Mouse (Mus musculus) MEL (cell line): ENCODE results near the gene Tspo2. TPM values are rescaled to one million over a fixed set of nuclear protein-coding genes. Genes with fewer than 3 reads are reported as not detected.

Experiments
- DNase-seq: peaks from one replicate; pipeline ENCODE4 v3.0.0; 2011; ENCODE audit warnings: low read depth, low spot score
- H3K27ac ChIP-seq: 2 replicates; pipeline ENCODE4 v1.5.1; 2012; ENCODE audit warnings: low read depth, mild to moderate bottlenecking, control low read depth, low read length, moderate library complexity; ENCODE audit not compliant: control insufficient read depth
- H3K27me3 ChIP-seq, 2 experiments: fragments of 150-350 bp in 1 of 2; sonication (generic) in 1 of 2; 2 replicates each; pipeline ENCODE4 v1.6.1; 2012; ENCODE audit warnings: low read length in 2 of 2, mild to moderate bottlenecking in 2 of 2, improper control_type of control experiment in 1 of 2, moderate library complexity in 1 of 2; ENCODE audit not compliant: insufficient read depth in 2 of 2, control insufficient read depth in 1 of 2
- H3K36me3 ChIP-seq, 2 experiments: 2 replicates each; pipeline ENCODE4 v1.6.1; 2012 to 2014; ENCODE audit warnings: low read length in 2 of 2, improper control_type of control experiment in 1 of 2, inconsistent platforms in 1 of 2, mild to moderate bottlenecking in 1 of 2; ENCODE audit not compliant: insufficient read depth in 2 of 2, control insufficient read depth in 1 of 2
- H3K4me1 ChIP-seq, 2 experiments: fragments of 150-350 bp in 1 of 2; sonication (generic) in 1 of 2; 2 replicates each; pipeline ENCODE4 v1.6.1; 2012; ENCODE audit warnings: low read length in 2 of 2, improper control_type of control experiment in 1 of 2, mild to moderate bottlenecking in 1 of 2; ENCODE audit not compliant: insufficient read depth in 2 of 2, control insufficient read depth in 1 of 2
- H3K4me3 ChIP-seq, 2 experiments: fragments of 150-350 bp in 1 of 2; sonication (generic) in 1 of 2; 2 replicates each; pipeline ENCODE4 v1.5.1; 2012; ENCODE audit warnings: low read depth in 2 of 2, low read length in 2 of 2, mild to moderate bottlenecking in 2 of 2, moderate library complexity in 2 of 2, control low read depth in 1 of 2, improper control_type of control experiment in 1 of 2; ENCODE audit not compliant: control insufficient read depth in 1 of 2, insufficient read depth in 1 of 2
- H3K79me2 ChIP-seq: 2 replicates; pipeline ENCODE4 v1.6.1; 2012; ENCODE audit warnings: mild to moderate bottlenecking, low read length, moderate library complexity; ENCODE audit not compliant: control insufficient read depth, poor library complexity, insufficient read depth
- H3K9ac ChIP-seq: 2 replicates; pipeline ENCODE4 v1.6.1; 2012; ENCODE audit warnings: low read depth, mild to moderate bottlenecking, control low read depth, low read length, moderate library complexity; ENCODE audit not compliant: control insufficient read depth, poor library complexity, severe bottlenecking
- H3K9me3 ChIP-seq: fragments of 150-350 bp; sonication (generic); replicated peaks from 2 replicates; pipeline ENCODE4 v1.6.1; 2012; ENCODE audit warnings: mild to moderate bottlenecking, low read length, improper control_type of control experiment, moderate library complexity; ENCODE audit not compliant: insufficient read depth
- BHLHE40 ChIP-seq: IDR thresholded peaks from 2 replicates; pipeline ENCODE4 v1.6.1; 2012; ENCODE audit warnings: low read depth, mild to moderate bottlenecking, inconsistent platforms, low read length, improper control_type of control experiment, borderline replicate concordance
- CHD1 ChIP-seq: IDR thresholded peaks from 2 replicates; pipeline ENCODE4 v1.6.1; 2012; ENCODE audit warnings: low read depth, mild to moderate bottlenecking, inconsistent platforms, low read length, improper control_type of control experiment
- CHD2 ChIP-seq: IDR thresholded peaks from 2 replicates; pipeline ENCODE4 v1.6.1; 2011; ENCODE audit warnings: low read length, improper control_type of control experiment
- CTCF ChIP-seq, 3 experiments: IDR thresholded peaks in 2 of 3; conservative IDR thresholded peaks in 1 of 3; 2 replicates each; pipeline ENCODE4 v1.5.1; 2011 to 2012; ENCODE audit warnings: low read length in 3 of 3, low read depth in 2 of 3, mild to moderate bottlenecking in 2 of 3, improper control_type of control experiment in 1 of 3, inconsistent platforms in 1 of 3, mixed read lengths in 1 of 3, moderate library complexity in 1 of 3; ENCODE audit not compliant: control insufficient read depth in 1 of 3, insufficient read depth in 1 of 3, poor library complexity in 1 of 3, severe bottlenecking in 1 of 3
- E2F4 ChIP-seq: IDR thresholded peaks from 2 replicates; pipeline ENCODE4 v1.6.1; 2011; ENCODE audit warnings: low read depth, low read length, improper control_type of control experiment, borderline replicate concordance
- EP300 ChIP-seq, 2 experiments: IDR thresholded peaks; 2 replicates each; pipeline ENCODE4 v1.6.1; 2011; ENCODE audit warnings: improper control_type of control experiment in 2 of 2, low read length in 2 of 2, low read depth in 1 of 2, mild to moderate bottlenecking in 1 of 2
- ETS1 ChIP-seq: IDR thresholded peaks from 2 replicates; pipeline ENCODE4 v1.6.1; 2012; ENCODE audit warnings: low read depth, mild to moderate bottlenecking, inconsistent platforms, low read length, improper control_type of control experiment, moderate library complexity
- GATA1 ChIP-seq: IDR thresholded peaks from 2 replicates; pipeline ENCODE4 v1.6.1; 2011; ENCODE audit warnings: low read depth, low read length, improper control_type of control experiment
- MAFK ChIP-seq: IDR thresholded peaks from 2 replicates; pipeline ENCODE4 v1.6.1; 2011; ENCODE audit warnings: low read depth, mild to moderate bottlenecking, low read length, improper control_type of control experiment, borderline replicate concordance
- MAX ChIP-seq: IDR thresholded peaks from 2 replicates; pipeline ENCODE4 v1.6.1; 2011; ENCODE audit warnings: low read length, improper control_type of control experiment
- MAZ ChIP-seq: IDR thresholded peaks from 2 replicates; pipeline ENCODE4 v1.6.1; 2012; ENCODE audit warnings: low read depth, mild to moderate bottlenecking, inconsistent platforms, low read length, improper control_type of control experiment
- MXI1 ChIP-seq: IDR thresholded peaks from 2 replicates; pipeline ENCODE4 v1.6.1; 2011; ENCODE audit warnings: mild to moderate bottlenecking, low read depth, low read length, improper control_type of control experiment
- MYB ChIP-seq: IDR thresholded peaks from 2 replicates; pipeline ENCODE4 v1.6.1; 2011; ENCODE audit warnings: mild to moderate bottlenecking, low read depth, low read length, improper control_type of control experiment
- MYC ChIP-seq: IDR thresholded peaks from 2 replicates; pipeline ENCODE4 v1.6.1; 2011; ENCODE audit warnings: low read depth, mild to moderate bottlenecking, low read length, improper control_type of control experiment, moderate library complexity
- NELFE ChIP-seq: IDR thresholded peaks from 2 replicates; pipeline ENCODE4 v1.6.1; 2011; ENCODE audit warnings: low read depth, low read length, improper control_type of control experiment
- POLR2A ChIP-seq, 2 experiments: IDR thresholded peaks; 2 replicates each; pipeline ENCODE4 v1.6.1; 2011 to 2012; ENCODE audit warnings: low read length in 2 of 2, mild to moderate bottlenecking in 2 of 2, control low read depth in 1 of 2, improper control_type of control experiment in 1 of 2, low read depth in 1 of 2, moderate library complexity in 1 of 2; ENCODE audit not compliant: control insufficient read depth in 1 of 2, insufficient read depth in 1 of 2, poor library complexity in 1 of 2
- POLR2AphosphoS2 ChIP-seq: IDR thresholded peaks from 2 replicates; pipeline ENCODE4 v1.6.1; 2011; ENCODE audit warnings: low read length, improper control_type of control experiment
- POLR2AphosphoS5 ChIP-seq: IDR thresholded peaks from 2 replicates; pipeline ENCODE4 v1.6.1; 2012; ENCODE audit warnings: low read depth, borderline replicate concordance, mild to moderate bottlenecking, inconsistent platforms, low read length, moderate library complexity, mixed read lengths
- RAD21 ChIP-seq: IDR thresholded peaks from 2 replicates; pipeline ENCODE4 v1.6.1; 2011; ENCODE audit warnings: mild to moderate bottlenecking, low read depth, low read length, improper control_type of control experiment
- RCOR1 ChIP-seq: IDR thresholded peaks from 2 replicates; pipeline ENCODE4 v1.6.1; 2012; ENCODE audit warnings: low read depth, mild to moderate bottlenecking, inconsistent platforms, low read length, improper control_type of control experiment
- SIN3A ChIP-seq: IDR thresholded peaks from 2 replicates; pipeline ENCODE4 v1.6.1; 2012; ENCODE audit warnings: low read length, improper control_type of control experiment, inconsistent platforms
- SMC3 ChIP-seq: IDR thresholded peaks from 2 replicates; pipeline ENCODE4 v1.6.1; 2011; ENCODE audit warnings: low read depth, low read length, improper control_type of control experiment
- TAL1 ChIP-seq: IDR thresholded peaks from 2 replicates; pipeline ENCODE4 v1.6.1; 2012; ENCODE audit warnings: mild to moderate bottlenecking, inconsistent platforms, low read length, moderate library complexity, mixed read lengths
- TBP ChIP-seq: IDR thresholded peaks from 2 replicates; pipeline ENCODE4 v1.8.0; 2011; ENCODE audit warnings: low read depth, low read length, improper control_type of control experiment
- TCF12 ChIP-seq: IDR thresholded peaks from 2 replicates; pipeline ENCODE4 v1.6.1; 2014; ENCODE audit warnings: low read depth, mild to moderate bottlenecking, inconsistent platforms, low read length, improper control_type of control experiment, moderate library complexity
- UBTF ChIP-seq: IDR thresholded peaks from 2 replicates; pipeline ENCODE4 v1.6.1; 2012; ENCODE audit warnings: low read depth, mild to moderate bottlenecking, inconsistent platforms, low read length, improper control_type of control experiment, moderate library complexity, borderline replicate concordance; ENCODE audit not compliant: insufficient read depth
- USF1 ChIP-seq: IDR thresholded peaks from 2 replicates; pipeline ENCODE4 v1.6.1; 2014; ENCODE audit warnings: low read depth, mild to moderate bottlenecking, inconsistent platforms, low read length, improper control_type of control experiment, moderate library complexity
- USF2 ChIP-seq, 2 experiments: IDR thresholded peaks; 2 replicates each; pipeline ENCODE4 v1.6.1; 2011 to 2012; ENCODE audit warnings: improper control_type of control experiment in 2 of 2, low read length in 2 of 2, borderline replicate concordance in 1 of 2, inconsistent platforms in 1 of 2, low read depth in 1 of 2, mild to moderate bottlenecking in 1 of 2; ENCODE audit not compliant: insufficient read depth in 1 of 2
- ZKSCAN1 ChIP-seq: IDR thresholded peaks from 2 replicates; pipeline ENCODE4 v1.6.1; 2012; ENCODE audit warnings: low read depth, mild to moderate bottlenecking, inconsistent platforms, low read length, improper control_type of control experiment, moderate library complexity
- ZMIZ1 ChIP-seq: IDR thresholded peaks from 2 replicates; pipeline ENCODE4 v1.6.1; 2012; ENCODE audit warnings: low read depth, mild to moderate bottlenecking, inconsistent platforms, low read length, improper control_type of control experiment, moderate library complexity
- ZNF384 ChIP-seq: IDR thresholded peaks from 2 replicates; pipeline ENCODE4 v1.6.1; 2012; ENCODE audit warnings: low read depth, mild to moderate bottlenecking, inconsistent platforms, low read length, improper control_type of control experiment
- polyA plus RNA-seq, 2 experiments: library from polyadenylated mRNA; stranded (reverse) in 1 of 2; unstranded in 1 of 2; fragments of >175 nt in 1 of 2; fragments of >200 nt in 1 of 2; gene quantifications; 2 replicates each; pipeline versions ENCODE4 v1.2.1 to v1.2.4; 2012; ENCODE audit warnings: low replicate concordance in 2 of 2, low read depth in 1 of 2; ENCODE audit not compliant: insufficient read length in 2 of 2, insufficient read depth in 1 of 2, missing spikeins in 1 of 2
- total RNA-seq: library from RNA; depleted of rRNA; stranded (reverse); fragments of 300-350 nt; gene quantifications from 2 replicates; pipeline ENCODE4 v1.2.3, GENCODE M21; 2012

Tspo2 gene
- total and polyA plus RNA-seq, 3 experiments = 3.7 to 14.6 TPM; not detected in 1

GRCm38 (mm10) chr17:48411241-48411640 lies 40.1 kb downstream of the Tspo2 start:
- H3K4me1 ChIP-seq = peaks cover 2 to 16% of the 10 kb centered on the region in 2 experiments
- H3K79me2 ChIP-seq = peaks cover 43% of the 10 kb centered on the region
- peak overlapping the region; percentile 96 for H3K9ac ChIP-seq
- no peaks in the 10 kb centered on the region for H3K9me3 ChIP-seq
- TF ChIP-seq RCOR1 (no peak), ZKSCAN1 (no peak), POLR2A (IDR thresholded peaks at IDR 0.05; ENCODE audit: control insufficient read depth in 1 of 2, insufficient read depth in 1 of 2, low read depth in 1 of 2, low read length in 2 of 2, poor library complexity in 1 of 2) (no peak), CHD1 (no peak), MXI1 (no peak), TCF12 (no peak), MYB (no peak), TBP (no peak), UBTF (no peak)
- peak; percentile 44 for DNase-seq
- no peaks in the 10 kb centered on the region for H3K27me3 ChIP-seq
- H3K4me3 ChIP-seq = peak overlapping the region; percentile 65 to 74
- peak overlapping the region; percentile 100 for H3K27ac ChIP-seq
- H3K36me3 ChIP-seq = peaks cover 0 to 29% of the 10 kb centered on the region in 2 experiments; a peak in 3 of 4 replicates

- Histone ChIP-seq H3K4me3 (peak overlapping the region; percentile 65 to 74), H3K9me3 (no peaks in the 10 kb centered on the region), H3K27ac (peak overlapping the region; percentile 100), H3K4me1 (peaks cover 3 to 19% of the 10 kb centered on the region in 2 experiments), H3K36me3 (peaks cover 0 to 36% of the 10 kb centered on the region in 2 experiments; a peak in 3 of 4 replicates), H3K79me2 (peaks cover 51% of the 10 kb centered on the region), H3K9ac (peak overlapping the region; percentile 96), H3K27me3 (no peaks in the 10 kb centered on the region)
- DNase-seq = no peak
- no peak for TF ChIP-seq SMC3
- 0 out of 2 replicates have a peak, but pooled peaks have one; percentile 62 for TF ChIP-seq CHD1
- TF ChIP-seq POLR2A (IDR thresholded peaks at IDR 0.05; ENCODE audit: control insufficient read depth in 1 of 2, insufficient read depth in 1 of 2, low read depth in 1 of 2, low read length in 2 of 2, poor library complexity in 1 of 2) = peak; percentile 66 to 85; a peak in 3 of 4 replicates
- TF ChIP-seq POLR2AphosphoS2 = no peak
- 0 out of 2 replicates have a peak, but pooled peaks have one; percentile 57 for TF ChIP-seq MYC
- TF ChIP-seq NELFE = peak; percentile 79
- peak; percentile 42; the same call in 1 of the 2 replicates for TF ChIP-seq E2F4
- peak; percentile 68 for TF ChIP-seq GATA1
- TF ChIP-seq BHLHE40 = no peak
- TF ChIP-seq RCOR1 = no peak
- TF ChIP-seq EP300 (IDR thresholded peaks at IDR 0.05; ENCODE audit: low read depth in 1 of 2, low read length in 2 of 2) = peak in 1 of 2 experiments; percentile 41; a peak in 2 of 4 replicates
- peak; percentile 84; the same call in 1 of the 2 replicates for TF ChIP-seq POLR2AphosphoS5
- no peak for TF ChIP-seq MAZ
- TF ChIP-seq MAX = peak; percentile 35
- no peak for TF ChIP-seq USF1
- TF ChIP-seq CTCF (IDR thresholded peaks at IDR 0.05 in 2 of 3, conservative IDR thresholded peaks at IDR 0.05 in 1 of 3; ENCODE audit: control insufficient read depth in 1 of 3, insufficient read depth in 1 of 3, low read depth in 2 of 3, low read length in 3 of 3, poor library complexity in 1 of 3, severe bottlenecking in 1 of 3) = no peak
- TF ChIP-seq ZNF384 = no peak
- TF ChIP-seq ZMIZ1 = peak; percentile 80; the same call in 1 of the 2 replicates
- TF ChIP-seq TCF12 = peak; percentile 3; the same call in 1 of the 2 replicates
- TF ChIP-seq RAD21 = no peak
- TF ChIP-seq MAFK = no peak
- TF ChIP-seq SIN3A = peak; percentile 89
- TF ChIP-seq USF2 (IDR thresholded peaks at IDR 0.05; ENCODE audit: borderline replicate concordance in 1 of 2, insufficient read depth in 1 of 2, low read depth in 1 of 2, low read length in 2 of 2) = no peak
- TF ChIP-seq ETS1 = peak; percentile 55; the same call in 1 of the 2 replicates
- no peak for TF ChIP-seq TAL1
- TF ChIP-seq CHD2 = no peak
These were observed 41.0 kb downstream of the Tspo2 start for GRCm38 (mm10) chr17:48410299-48410785.
